Comparison of ENCODE assay signal across 10 mouse cellular contexts in the genomic region with DNA sequence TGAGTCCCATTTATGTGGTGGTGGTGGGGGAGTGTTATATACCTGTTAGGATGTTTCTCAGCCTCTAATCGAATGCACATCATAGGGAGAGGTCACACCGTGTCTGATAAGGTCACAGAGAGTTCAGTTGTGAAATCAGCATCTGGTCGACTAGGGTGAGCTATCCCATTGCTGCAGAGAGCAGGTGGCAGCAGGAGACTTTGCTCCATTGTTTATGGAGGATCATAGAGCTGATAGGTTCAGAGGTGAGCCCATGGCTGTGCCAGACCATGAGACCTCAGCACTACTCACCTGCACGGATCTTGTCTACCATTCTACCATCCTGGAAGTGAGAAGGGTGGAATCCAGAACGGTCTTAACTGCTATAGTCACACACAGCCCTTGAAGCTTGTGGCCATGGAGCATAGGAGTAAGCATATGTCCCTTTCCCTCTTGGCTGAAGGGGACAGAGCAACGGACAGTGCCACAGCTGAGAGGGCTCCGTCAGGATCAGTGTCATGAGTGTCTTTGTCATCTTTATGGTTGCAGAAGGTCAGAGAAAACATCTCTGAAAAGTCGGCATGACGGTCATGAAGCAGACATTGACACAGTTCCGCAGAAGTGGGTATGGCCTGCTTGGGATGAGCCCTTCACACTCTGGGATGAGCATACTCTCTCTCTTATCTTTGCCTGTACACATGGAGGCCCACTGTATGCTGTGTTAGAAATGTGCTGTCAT. TPM values are rescaled to one million over a fixed set of nuclear protein-coding genes. Genes with fewer than 3 reads are reported as not detected.
DNase-seq lines count a peak whose midpoint lies in the region; ATAC-seq and TF ChIP-seq lines count a peak whose summit lies in the region.
"Had no signal": no experiment of that assay in that cellular context is flagged by ENCODE, and none has a peak within 500 bp of the region (broad histone marks: within the 10 kb centered on the region; RNA-seq: fewer than 3 reads in every experiment).

No protein-coding gene starts in this region.

- H3K9ac ChIP-seq in heart, embryonic 11.5 days (ENCODE audit: low read depth, low read length): no peak overlapping the region
- no peak overlapping the region for H3K9ac ChIP-seq in midbrain, embryonic 13.5 days (replicated peaks)
- H3K9ac ChIP-seq in limb, embryonic 12.5 days (replicated peaks): no peak overlapping the region

- DNase-seq in heart, embryonic 10.5 days (ENCODE audit: low spot score): no peak
- no peak for DNase-seq in midbrain, embryonic 10.5 days (ENCODE audit: low spot score)
- DNase-seq in urinary bladder, postnatal 36 days (ENCODE audit: low spot score in 2 of 2): no peak
- no peak for DNase-seq in embryo, embryonic 9.5 days (ENCODE audit: extremely low spot score)
- DNase-seq: retina, postnatal 1 day had no signal

- no peak for TF ChIP-seq CTCF in small intestine, adult 2 months (IDR thresholded peaks at IDR 0.05; ENCODE audit: extremely low read depth, insufficient read length, insufficient replicate concordance, low read depth, low read length)

- no peaks in the 10 kb centered on the region for H3K27me3 ChIP-seq in heart, embryonic 11.5 days (ENCODE audit: control insufficient read depth, insufficient read depth, low read length)
- no peaks in the 10 kb centered on the region for H3K27me3 ChIP-seq in heart, embryonic 10.5 days (ENCODE audit: insufficient read depth, poor library complexity, severe bottlenecking)
- no peaks in the 10 kb centered on the region for H3K27me3 ChIP-seq in midbrain, embryonic 13.5 days
- no peaks in the 10 kb centered on the region for H3K27me3 ChIP-seq in midbrain, embryonic 10.5 days (ENCODE audit: low read depth, poor library complexity, severe bottlenecking)
- H3K27me3 ChIP-seq in limb, embryonic 12.5 days: no peaks in the 10 kb centered on the region
- H3K27me3 ChIP-seq in small intestine, adult 2 months (ENCODE audit: control insufficient read depth, insufficient read depth, low read length): no peaks in the 10 kb centered on the region

- peaks cover 69% of the 10 kb centered on the region for H3K9me3 ChIP-seq in heart, embryonic 11.5 days (replicated peaks; ENCODE audit: control insufficient read depth, low read length)
- H3K9me3 ChIP-seq in heart, embryonic 10.5 days: peaks cover 59% of the 10 kb centered on the region
- peaks cover 66% of the 10 kb centered on the region for H3K9me3 ChIP-seq in midbrain, embryonic 13.5 days
- H3K9me3 ChIP-seq in midbrain, embryonic 10.5 days (replicated peaks): peaks cover 94% of the 10 kb centered on the region
- peaks cover 72% of the 10 kb centered on the region for H3K9me3 ChIP-seq in limb, embryonic 12.5 days

- H3K4me1 ChIP-seq in heart, embryonic 11.5 days (ENCODE audit: control insufficient read depth, insufficient read depth, low read length): no peaks in the 10 kb centered on the region
- H3K4me1 ChIP-seq in heart, embryonic 10.5 days: no peaks in the 10 kb centered on the region
- H3K4me1 ChIP-seq in midbrain, embryonic 13.5 days (replicated peaks): no peaks in the 10 kb centered on the region
- H3K4me1 ChIP-seq in midbrain, embryonic 10.5 days: no peaks in the 10 kb centered on the region
- no peaks in the 10 kb centered on the region for H3K4me1 ChIP-seq in limb, embryonic 12.5 days (replicated peaks)
- H3K4me1 ChIP-seq in small intestine, adult 2 months (ENCODE audit: control insufficient read depth, insufficient read depth, insufficient read length, low read length): peaks cover 39% of the 10 kb centered on the region

- no peaks in the 10 kb centered on the region for H3K36me3 ChIP-seq in heart, embryonic 11.5 days (ENCODE audit: control insufficient read depth, insufficient read depth, low read length)
- no peaks in the 10 kb centered on the region for H3K36me3 ChIP-seq in heart, embryonic 10.5 days
- no peaks in the 10 kb centered on the region for H3K36me3 ChIP-seq in midbrain, embryonic 13.5 days
- no peaks in the 10 kb centered on the region for H3K36me3 ChIP-seq in midbrain, embryonic 10.5 days
- no peaks in the 10 kb centered on the region for H3K36me3 ChIP-seq in limb, embryonic 12.5 days
- H3K36me3 ChIP-seq in small intestine, adult 2 months (ENCODE audit: control insufficient read depth, insufficient read depth, low read length): no peaks in the 10 kb centered on the region

- no peak for TF ChIP-seq POLR2A in small intestine, adult 2 months (IDR thresholded peaks at IDR 0.05; ENCODE audit: low read depth, low read length)

- H3K4me3 ChIP-seq in heart, embryonic 11.5 days (ENCODE audit: low read depth, low read length): no peak overlapping the region
- H3K4me3 ChIP-seq in heart, embryonic 10.5 days: no peak overlapping the region
- H3K4me3 ChIP-seq in midbrain, embryonic 13.5 days (replicated peaks): no peak overlapping the region
- H3K4me3 ChIP-seq in midbrain, embryonic 10.5 days: no peak overlapping the region
- no peak overlapping the region for H3K4me3 ChIP-seq in limb, embryonic 12.5 days (replicated peaks)
- H3K4me3 ChIP-seq in small intestine, adult 2 months (ENCODE audit: low read depth, low read length): no peak overlapping the region

- H3K4me2 ChIP-seq in heart, embryonic 11.5 days: no peak overlapping the region
- no peak overlapping the region for H3K4me2 ChIP-seq in midbrain, embryonic 13.5 days (replicated peaks)
- no peak overlapping the region for H3K4me2 ChIP-seq in limb, embryonic 12.5 days

- 56% methylated on average over 10 of the region's 10 CpGs for WGBS in heart, embryonic 11.5 days (ENCODE audit: insufficient replicate concordance)
- 57% methylated on average over 10 of the region's 10 CpGs for WGBS in heart, embryonic 10.5 days
- WGBS in midbrain, embryonic 13.5 days: 62% methylated on average over 10 of the region's 10 CpGs
- WGBS in midbrain, embryonic 10.5 days: 65% methylated on average over 10 of the region's 10 CpGs
- WGBS in limb, embryonic 12.5 days: 64% methylated on average over 10 of the region's 10 CpGs
- WGBS in small intestine, adult 2 months: 52% methylated on average over 10 of the region's 10 CpGs

- ATAC-seq in heart, embryonic 11.5 days (replicated peaks; ENCODE audit: insufficient number of reproducible peaks, low FRiP score, low TSS enrichment): peak; percentile 25; the same call in 1 of the 2 replicates
- peak; percentile 40 for ATAC-seq in midbrain, embryonic 13.5 days
- ATAC-seq in limb, embryonic 12.5 days (ENCODE audit: insufficient number of reproducible peaks, insufficient read depth, low FRiP score, low TSS enrichment, low read depth): peak; percentile 27; the same call in 1 of the 2 replicates
- ATAC-seq: activated CD4-positive, CD25-positive, alpha-beta regulatory T cell, adult 4 months had no signal

- H3K27ac ChIP-seq in heart, embryonic 11.5 days (ENCODE audit: low read depth, low read length): no peak overlapping the region
- H3K27ac ChIP-seq in heart, embryonic 10.5 days: no peak overlapping the region
- no peak overlapping the region for H3K27ac ChIP-seq in midbrain, embryonic 13.5 days
- H3K27ac ChIP-seq in midbrain, embryonic 10.5 days (replicated peaks): no peak overlapping the region
- H3K27ac ChIP-seq in limb, embryonic 12.5 days: no peak overlapping the region
- peak overlapping the region; percentile 2; the same call in 1 of the 2 replicates for H3K27ac ChIP-seq in small intestine, adult 2 months (ENCODE audit: insufficient read depth, low read depth, low read length)

RNA-seq across cellular contexts. Expression of gene Trpm8, which starts 6.9 kb away (rescaled TPM):
- 0.10 TPM in 1 of 2 replicates, not detected in the other for polyA plus RNA-seq in heart, embryonic 11.5 days (2014; fragmentation: Nextera tagmentation; extraction: Ambion mirVana)
- polyA plus RNA-seq in heart, embryonic 10.5 days (2016; fragmentation: Nextera tagmentation; extraction: Ambion mirVana): 0.11 and 0.15 TPM in 2 replicates
- 0.04 TPM in 1 of 2 replicates, not detected in the other for polyA plus RNA-seq in midbrain, embryonic 13.5 days (2015; fragmentation: Nextera tagmentation; extraction: Ambion mirVana)
- polyA plus RNA-seq in midbrain, embryonic 10.5 days (2016; fragmentation: Nextera tagmentation; extraction: Ambion mirVana): not detected in 2 replicates
- not detected in 2 replicates for polyA plus RNA-seq in limb, embryonic 12.5 days (2016; fragmentation: Nextera tagmentation; extraction: Ambion mirVana)
- polyA plus RNA-seq in small intestine, adult 2 months (2012; rRNA removed): not detected in 2 replicates
- polyA plus RNA-seq: activated CD4-positive, CD25-positive, alpha-beta regulatory T cell, adult 4 months had no signal

RNA-seq across cellular contexts. Expression of gene Hjurp, which starts 7.0 kb away (rescaled TPM):
- 117 and 118 TPM in 2 replicates for polyA plus RNA-seq in heart, embryonic 11.5 days (2014; fragmentation: Nextera tagmentation; extraction: Ambion mirVana)
- 143 and 155 TPM in 2 replicates for polyA plus RNA-seq in heart, embryonic 10.5 days (2016; fragmentation: Nextera tagmentation; extraction: Ambion mirVana)
- 107 and 110 TPM in 2 replicates for polyA plus RNA-seq in midbrain, embryonic 13.5 days (2015; fragmentation: Nextera tagmentation; extraction: Ambion mirVana)
- 213 and 222 TPM in 2 replicates for polyA plus RNA-seq in midbrain, embryonic 10.5 days (2016; fragmentation: Nextera tagmentation; extraction: Ambion mirVana)
- polyA plus RNA-seq in limb, embryonic 12.5 days (2016; fragmentation: Nextera tagmentation; extraction: Ambion mirVana): 236 and 243 TPM in 2 replicates
- 22.9 and 23.4 TPM in 2 replicates for polyA plus RNA-seq in small intestine, adult 2 months (2012; rRNA removed)

RNA-seq across cellular contexts. Expression of gene Mroh2a, which starts 57.6 kb away (rescaled TPM):
- 0.63 and 1.1 TPM in 2 replicates for polyA plus RNA-seq in heart, embryonic 11.5 days (2014; fragmentation: Nextera tagmentation; extraction: Ambion mirVana)
- 0.58 and 0.82 TPM in 2 replicates for polyA plus RNA-seq in heart, embryonic 10.5 days (2016; fragmentation: Nextera tagmentation; extraction: Ambion mirVana)
- 0.68 and 1.0 TPM in 2 replicates for polyA plus RNA-seq in midbrain, embryonic 13.5 days (2015; fragmentation: Nextera tagmentation; extraction: Ambion mirVana)
- 0.91 and 1.3 TPM in 2 replicates for polyA plus RNA-seq in midbrain, embryonic 10.5 days (2016; fragmentation: Nextera tagmentation; extraction: Ambion mirVana)
- polyA plus RNA-seq in limb, embryonic 12.5 days (2016; fragmentation: Nextera tagmentation; extraction: Ambion mirVana): 1.5 and 2.0 TPM in 2 replicates
- polyA plus RNA-seq in small intestine, adult 2 months (2012; rRNA removed): 0.11 and 0.35 TPM in 2 replicates
